Mouse (Mus musculus) lung, postnatal 0 days (tissue): ENCODE data around the gene Jakmip3. TPM values are rescaled to one million over a fixed set of nuclear protein-coding genes. Genes with fewer than 3 reads are reported as not detected.

ENCODE experiments used
- ATAC-seq: fragments of 200-750 bp; cut with Nextera tagmentation; 2 replicates; pipeline ENCODE4 v1.8.0; 2017; ENCODE audit warnings: moderate library complexity
- DNase-seq: peaks from one replicate; pipeline ENCODE4 v3.0.0-alpha.2; 2016; ENCODE audit warnings: low spot score
- H3K27ac ChIP-seq: fragments of 300-500 bp; sonication (generic); 2 replicates; pipeline ENCODE4 v1.5.1; 2014; ENCODE audit warnings: antibody characterized with exemption, mild to moderate bottlenecking, low read length, mixed read lengths
- H3K27me3 ChIP-seq: fragments of 300-500 bp; sonication (generic); replicated peaks from 2 replicates; pipeline ENCODE4 v1.6.1; 2014; ENCODE audit warnings: low read length, mixed read lengths; ENCODE audit not compliant: insufficient read depth
- H3K36me3 ChIP-seq: fragments of 300-500 bp; sonication (generic); 2 replicates; pipeline ENCODE4 v1.6.1; 2014; ENCODE audit warnings: low read length, mixed read lengths; ENCODE audit not compliant: insufficient read depth
- H3K4me1 ChIP-seq: fragments of 300-500 bp; sonication (generic); 2 replicates; pipeline ENCODE4 v1.6.1; 2014; ENCODE audit warnings: antibody characterized with exemption, low read depth, low read length, mixed read lengths; ENCODE audit not compliant: insufficient read depth
- H3K4me2 ChIP-seq: fragments of 300-500 bp; sonication (generic); replicated peaks from 2 replicates; pipeline ENCODE4 v1.6.1; 2014; ENCODE audit warnings: low read depth, mild to moderate bottlenecking, low read length, moderate library complexity, mixed read lengths
- H3K4me3 ChIP-seq: fragments of 300-500 bp; sonication (generic); 2 replicates; pipeline ENCODE4 v1.5.1; 2014; ENCODE audit warnings: low read depth, low read length
- H3K9ac ChIP-seq: fragments of 300-500 bp; sonication (generic); replicated peaks from 2 replicates; pipeline ENCODE4 v1.6.1; 2014; ENCODE audit warnings: low read depth, mild to moderate bottlenecking
- H3K9me3 ChIP-seq: fragments of 300-500 bp; sonication (generic); 2 replicates; pipeline ENCODE4 v1.6.1; 2016; ENCODE audit warnings: low read length, mixed read lengths
- CTCF ChIP-seq: IDR thresholded peaks from 2 replicates; pipeline ENCODE4 v1.5.1; 2016; ENCODE audit warnings: antibody characterized with exemption, mild to moderate bottlenecking
- EP300 ChIP-seq: IDR thresholded peaks from 2 replicates; pipeline ENCODE4 v1.6.1; 2016; ENCODE audit warnings: antibody characterized with exemption, mild to moderate bottlenecking, control low read depth
- WGBS: fragments of 180-500 bp; shearing (Covaris S2); extraction: QIAGEN DNeasy Blood & Tissue Kit; methylation state at CpG from one replicate; pipeline ENCODE4 v1.1.7; 2014; 5-methylcytosine and 5-hydroxymethylcytosine counted together
- polyA plus RNA-seq: library from polyadenylated mRNA; unstranded; fragments of >200 nt; fragmentation: Nextera tagmentation; extraction: Ambion mirVana; gene quantifications from 2 replicates; pipeline ENCODE4 v1.2.1, GENCODE M21; 2015

The Jakmip3 gene
- polyA plus RNA-seq, 1 experiment from 2014 or later = not detected

DNA sequence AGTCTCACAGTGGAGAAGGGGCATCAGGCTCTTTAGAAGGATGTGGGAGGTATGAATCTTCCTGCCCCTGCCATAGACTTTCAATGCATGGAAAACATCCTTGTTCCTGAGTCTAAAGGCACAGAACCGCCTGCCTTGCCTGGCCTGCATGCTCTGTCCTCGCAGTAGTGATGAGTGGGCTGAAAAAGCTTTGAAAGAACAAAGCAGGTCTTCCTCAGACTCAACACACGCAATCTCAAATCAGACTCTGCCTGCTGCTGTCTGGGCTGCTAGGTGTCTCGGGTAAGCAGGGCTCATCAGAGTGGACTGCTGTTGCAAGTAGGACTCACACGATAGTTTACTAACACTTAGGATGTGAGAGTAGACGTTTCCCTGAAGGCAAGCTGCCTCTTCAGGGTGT lies 16.6 kb downstream of the Jakmip3 start:
- no peaks in the 10 kb centered on the region for H3K36me3 ChIP-seq

DNA sequence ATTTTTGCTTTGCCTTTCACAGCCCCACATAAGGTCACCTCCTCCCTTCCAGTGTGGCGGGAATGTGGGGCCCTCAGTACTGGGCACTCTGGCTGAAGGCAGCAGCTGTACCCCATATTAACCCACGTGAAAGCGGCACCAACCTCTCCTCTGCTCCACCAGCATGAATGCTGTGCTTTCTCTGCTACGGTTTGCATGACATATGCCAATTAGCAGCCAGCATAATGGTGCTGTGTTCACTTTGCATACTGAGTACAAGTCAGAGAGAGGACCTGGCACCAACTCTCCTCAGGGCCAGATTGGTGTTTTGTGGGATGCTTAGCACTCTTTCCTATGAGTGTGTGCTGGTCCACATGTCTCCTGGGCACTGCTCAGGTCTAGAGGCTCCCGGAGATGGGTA lies 19.2 kb downstream of the Jakmip3 start:
- 79% methylated on average over 5 of the region's 5 CpGs for WGBS

More for the DNA sequence above, 16.6 kb downstream of the Jakmip3 start:
- no peaks in the 10 kb centered on the region for H3K4me1 ChIP-seq
- no peaks in the 10 kb centered on the region for H3K9me3 ChIP-seq
- WGBS = 63% methylated on average over 6 of the region's 6 CpGs
- H3K9ac ChIP-seq = no peak overlapping the region
- no peak overlapping the region for H3K4me3 ChIP-seq
- H3K27ac ChIP-seq = no peak overlapping the region
- no peak overlapping the region for H3K4me2 ChIP-seq
- no peak for DNase-seq
- no peaks in the 10 kb centered on the region for H3K27me3 ChIP-seq
- ATAC-seq = no peak
- TF ChIP-seq EP300 (no peak), CTCF (no peak)

DNA sequence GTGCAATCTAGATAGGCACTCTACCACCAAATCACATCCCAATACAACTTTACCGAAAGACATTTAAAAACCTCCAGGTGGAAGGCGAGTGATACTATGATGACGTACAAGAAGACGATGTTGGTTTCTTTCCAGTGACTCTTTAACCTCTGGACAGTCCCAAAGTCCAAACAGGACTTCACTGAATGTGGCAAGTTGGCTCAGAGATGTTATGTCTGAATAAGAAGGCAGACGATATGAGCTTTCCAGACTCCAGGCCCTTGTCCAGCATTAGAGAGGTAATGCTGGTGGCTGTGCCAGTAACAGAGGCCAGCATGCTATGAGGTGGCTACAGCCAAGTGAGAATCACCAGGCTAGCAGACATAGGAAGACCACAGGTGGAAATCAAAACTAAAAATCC lies 23.2 kb downstream of the Jakmip3 start:
- H3K27me3 ChIP-seq = no peaks in the 10 kb centered on the region
- DNase-seq (no peak), ATAC-seq (no peak)
- no peaks in the 10 kb centered on the region for H3K36me3 ChIP-seq
- no peak overlapping the region for H3K4me3 ChIP-seq
- TF ChIP-seq CTCF = no peak
- TF ChIP-seq EP300 = no peak
- H3K9me3 ChIP-seq = no peaks in the 10 kb centered on the region
- WGBS = 89% methylated on average over 5 of the region's 5 CpGs
- H3K4me2 ChIP-seq = no peak overlapping the region
- no peaks in the 10 kb centered on the region for H3K4me1 ChIP-seq
- H3K9ac ChIP-seq = no peak overlapping the region
- H3K27ac ChIP-seq = no peak overlapping the region

More for the DNA sequence above, 19.2 kb downstream of the Jakmip3 start:
- H3K27me3 ChIP-seq = no peaks in the 10 kb centered on the region
- no peak for TF ChIP-seq CTCF
- no peak for TF ChIP-seq EP300
- H3K4me1 ChIP-seq = no peaks in the 10 kb centered on the region
- ATAC-seq (no peak), DNase-seq (no peak)
- H3K9me3 ChIP-seq = no peaks in the 10 kb centered on the region
- H3K36me3 ChIP-seq = no peaks in the 10 kb centered on the region
- H3K27ac ChIP-seq = no peak overlapping the region
- no peak overlapping the region for H3K9ac ChIP-seq
- no peak overlapping the region for H3K4me2 ChIP-seq
- no peak overlapping the region for H3K4me3 ChIP-seq

DNA sequence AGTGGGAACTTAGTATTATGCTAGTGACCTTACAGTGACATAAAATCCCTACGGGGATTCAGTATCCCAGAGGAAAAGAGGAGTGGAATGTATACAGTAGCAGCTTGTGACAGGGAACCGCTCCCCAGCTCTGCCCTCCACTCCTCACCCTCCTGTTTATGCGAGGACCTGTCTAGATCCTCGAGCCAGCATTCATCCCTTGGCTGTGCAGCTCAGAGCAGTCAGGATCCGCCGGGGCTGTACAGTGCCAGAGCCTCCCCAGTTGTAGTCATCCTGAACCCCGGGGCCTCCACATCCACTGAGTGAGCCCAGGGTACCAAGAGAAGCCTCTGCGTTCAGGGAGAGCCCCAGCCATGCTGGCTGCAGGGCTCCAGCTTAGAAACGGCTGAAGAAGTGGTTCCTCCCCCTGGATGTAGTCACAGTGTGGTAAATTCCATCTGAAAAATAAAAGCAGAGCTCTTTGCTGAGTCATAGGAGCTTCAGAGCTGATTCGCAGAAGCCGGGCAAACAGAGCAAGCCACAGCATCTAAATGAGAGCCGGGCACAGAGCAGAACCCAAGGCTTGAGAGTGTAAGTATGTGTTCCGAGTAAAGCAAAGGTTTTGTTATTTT lies 27.6 kb downstream of the Jakmip3 start:
- no peak for DNase-seq
- H3K36me3 ChIP-seq = no peaks in the 10 kb centered on the region
- no peaks in the 10 kb centered on the region for H3K9me3 ChIP-seq
- no peak overlapping the region for H3K4me2 ChIP-seq
- TF ChIP-seq EP300 (no peak), CTCF (no peak)
- ATAC-seq = no peak
- no peaks in the 10 kb centered on the region for H3K4me1 ChIP-seq
- no peak overlapping the region for H3K4me3 ChIP-seq
- no peak overlapping the region for H3K27ac ChIP-seq
- WGBS = 56% methylated on average over 13 of the region's 13 CpGs
- no peak overlapping the region for H3K9ac ChIP-seq
- H3K27me3 ChIP-seq = no peaks in the 10 kb centered on the region

DNA sequence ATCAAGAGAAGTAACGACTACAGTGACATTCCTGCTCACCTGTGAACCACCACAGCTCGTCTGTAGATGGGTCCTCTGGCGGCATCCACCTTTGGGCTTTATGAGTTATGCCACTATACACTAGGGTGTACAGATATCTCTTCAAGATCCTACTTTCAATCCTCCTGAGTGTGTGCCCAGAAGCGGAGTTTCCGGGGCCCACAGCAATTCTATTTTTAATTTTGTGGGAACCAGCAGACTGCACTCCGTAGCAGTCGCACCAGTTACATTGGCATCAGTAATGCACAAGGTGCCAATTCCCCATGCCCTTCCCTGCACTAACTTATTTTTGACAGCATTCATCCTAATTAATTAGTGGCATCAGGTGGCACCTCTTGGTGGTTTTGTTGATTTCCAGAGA lies 37.0 kb downstream of the Jakmip3 start:
- H3K36me3 ChIP-seq = no peaks in the 10 kb centered on the region
- H3K27ac ChIP-seq = no peak overlapping the region
- no peak overlapping the region for H3K9ac ChIP-seq
- no peak overlapping the region for H3K4me2 ChIP-seq
- no peaks in the 10 kb centered on the region for H3K9me3 ChIP-seq
- TF ChIP-seq CTCF = no peak
- TF ChIP-seq EP300 = no peak
- H3K4me3 ChIP-seq = no peak overlapping the region
- 83% methylated on average over 7 of the region's 7 CpGs for WGBS
- no peak for ATAC-seq
- DNase-seq = no peak
- no peaks in the 10 kb centered on the region for H3K27me3 ChIP-seq
- H3K4me1 ChIP-seq = no peaks in the 10 kb centered on the region

DNA sequence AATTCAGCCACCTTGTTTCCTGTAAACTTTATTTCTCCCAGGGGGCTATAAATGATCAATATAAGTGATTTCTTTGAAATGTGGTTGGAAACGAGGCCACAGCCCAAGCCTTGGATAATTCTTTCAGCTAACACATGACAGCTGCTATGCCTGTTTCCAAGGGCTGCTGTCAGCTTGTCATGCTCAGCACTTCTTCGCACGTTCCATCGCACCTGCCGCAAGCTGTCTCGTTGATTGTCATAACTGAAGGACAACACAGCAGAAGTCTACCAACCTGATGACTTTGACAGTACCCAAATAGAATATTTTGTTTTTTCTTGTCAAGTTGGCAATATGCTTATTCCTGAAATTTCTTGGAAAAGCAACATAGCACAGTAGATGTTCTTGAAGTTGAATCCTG lies 44.0 kb downstream of the Jakmip3 start:
- no peak overlapping the region for H3K27ac ChIP-seq
- no peak overlapping the region for H3K4me2 ChIP-seq
- ATAC-seq = no peak
- no peaks in the 10 kb centered on the region for H3K9me3 ChIP-seq
- H3K9ac ChIP-seq = no peak overlapping the region
- no peak overlapping the region for H3K4me3 ChIP-seq
- no peaks in the 10 kb centered on the region for H3K27me3 ChIP-seq
- TF ChIP-seq CTCF (no peak), EP300 (no peak)
- H3K36me3 ChIP-seq = no peaks in the 10 kb centered on the region
- no peak for DNase-seq
- WGBS = 84% methylated on average over 6 of the region's 6 CpGs
- H3K4me1 ChIP-seq = no peaks in the 10 kb centered on the region

DNA sequence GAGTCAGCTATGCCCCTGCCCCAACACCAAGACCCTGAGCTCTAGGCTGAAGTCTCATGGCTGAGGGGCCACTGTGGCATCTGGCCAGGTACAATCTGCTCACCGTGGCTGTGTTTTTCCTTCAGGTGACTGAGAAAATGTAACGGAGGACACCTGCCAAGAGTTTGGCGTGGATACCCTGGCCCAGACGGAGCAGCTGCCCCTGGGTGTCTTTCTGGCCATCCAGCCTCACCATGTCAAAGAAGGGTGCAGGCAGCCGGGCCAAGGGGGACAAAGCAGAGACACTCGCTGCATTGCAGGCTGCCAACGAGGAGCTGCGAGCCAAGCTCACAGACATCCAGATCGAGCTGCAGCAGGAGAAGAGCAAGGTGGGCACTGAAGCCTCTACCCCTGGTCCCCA lies 48.6 kb downstream of the Jakmip3 start:
- TF ChIP-seq EP300 (no peak), CTCF (no peak)
- H3K4me3 ChIP-seq = no peak overlapping the region
- H3K9ac ChIP-seq = no peak overlapping the region
- no peak overlapping the region for H3K4me2 ChIP-seq
- WGBS = 80% methylated on average over 9 of the region's 9 CpGs
- ATAC-seq = no peak
- no peaks in the 10 kb centered on the region for H3K36me3 ChIP-seq
- H3K9me3 ChIP-seq = no peaks in the 10 kb centered on the region
- no peak overlapping the region for H3K27ac ChIP-seq
- no peaks in the 10 kb centered on the region for H3K4me1 ChIP-seq
- no peak for DNase-seq
- no peaks in the 10 kb centered on the region for H3K27me3 ChIP-seq
